Mouse (Mus musculus) CD8-positive naive resting alpha-beta T cell, adult 2 months (primary cell): ENCODE results near the gene Cdkl3.
A peak's percentile ranks its signal among the peaks of the same experiment; 100 is the strongest.

Experiments used
- DNase-seq, 2 experiments: peaks; one replicate each; pipeline ENCODE4 v3.0.0; 2022; ENCODE audit warnings: low read depth in 2 of 2, low spot score in 2 of 2

Cdkl3 gene

GRCm38 (mm10) chr11:52011011-52011410 is 7.0 kb downstream of the Cdkl3 start:
- no peak for DNase-seq

- no peak for DNase-seq
These were observed 7.5 kb downstream of the Cdkl3 start for GRCm38 (mm10) chr11:52011541-52011940.

GRCm38 (mm10) chr11:52018217-52018616 is 14.2 kb downstream of the Cdkl3 start:
- no peak for DNase-seq

- no peak for DNase-seq
These were observed 28.3 kb downstream of the Cdkl3 start for GRCm38 (mm10) chr11:52032356-52032755.

GRCm38 (mm10) chr11:52033953-52034352 is 29.9 kb downstream of the Cdkl3 start:
- no peak for DNase-seq

GRCm38 (mm10) chr11:52035905-52036304 is 31.9 kb downstream of the Cdkl3 start:
- DNase-seq: peak in 1 of 2 experiments; percentile 24

GRCm38 (mm10) chr11:52037659-52038058 is 33.6 kb downstream of the Cdkl3 start:
- DNase-seq: no peak

GRCm38 (mm10) chr11:52043224-52043623 is 39.2 kb downstream of the Cdkl3 start:
- DNase-seq: no peak

GRCm38 (mm10) chr11:52044156-52044555 is 40.1 kb downstream of the Cdkl3 start:
- no peak for DNase-seq

- DNase-seq: peak; percentile 5 to 13
These were observed 42.6 kb downstream of the Cdkl3 start for GRCm38 (mm10) chr11:52046446-52047165.

GRCm38 (mm10) chr11:52053371-52053770 is 49.4 kb downstream of the Cdkl3 start:
- DNase-seq: no peak

GRCm38 (mm10) chr11:52054728-52055127 is 50.7 kb downstream of the Cdkl3 start:
- DNase-seq: no peak

GRCm38 (mm10) chr11:52056198-52056597 is 52.2 kb downstream of the Cdkl3 start:
- no peak for DNase-seq

- no peak for DNase-seq
These were observed 55.0 kb downstream of the Cdkl3 start for GRCm38 (mm10) chr11:52059001-52059400.

- no peak for DNase-seq
These were observed 56.3 kb downstream of the Cdkl3 start for GRCm38 (mm10) chr11:52060315-52060714.

GRCm38 (mm10) chr11:52062406-52062805 is 58.4 kb downstream of the Cdkl3 start:
- no peak for DNase-seq

- no peak for DNase-seq
These were observed 60.4 kb downstream of the Cdkl3 start for GRCm38 (mm10) chr11:52064398-52064797.

- DNase-seq: peak in 1 of 2 experiments; percentile 2
These were observed 61.8 kb downstream of the Cdkl3 start for GRCm38 (mm10) chr11:52065841-52066240.

GRCm38 (mm10) chr11:52071768-52072167 is 67.7 kb downstream of the Cdkl3 start:
- no peak for DNase-seq

- DNase-seq: no peak
These were observed 69.6 kb downstream of the Cdkl3 start for GRCm38 (mm10) chr11:52073528-52074170.

GRCm38 (mm10) chr11:52074626-52075470 is 70.8 kb downstream of the Cdkl3 start:
- no peak for DNase-seq
